Mouse (Mus musculus) heart, adult 2 months (tissue): ENCODE measurements around the gene Atp5f1. TPM values are rescaled to one million over a fixed set of nuclear protein-coding genes. Genes with fewer than 3 reads are reported as not detected.

Experiments
- DNase-seq, 2 experiments: peaks; one replicate each; pipeline ENCODE4 v3.0.0; 2021
- H3K27ac ChIP-seq: fragments of 200-600 bp; 2 replicates; pipeline ENCODE4 v1.8.1; 2022
- H3K27me3 ChIP-seq: fragments of 200-500 bp; 2 replicates; pipeline ENCODE4 v1.6.1; 2012; ENCODE audit warnings: mild to moderate bottlenecking, low read length, inconsistent platforms, mixed read lengths; ENCODE audit not compliant: control insufficient read depth, insufficient read depth
- H3K36me3 ChIP-seq: fragments of 200-500 bp; 2 replicates; pipeline ENCODE4 v1.6.1; 2012; ENCODE audit warnings: low read length, inconsistent platforms; ENCODE audit not compliant: control insufficient read depth, insufficient read depth
- H3K4me1 ChIP-seq: fragments of 200-500 bp; 2 replicates; pipeline ENCODE4 v1.6.1; 2011; ENCODE audit warnings: low read length; ENCODE audit not compliant: control insufficient read depth, insufficient read depth
- H3K4me3 ChIP-seq: fragments of 200-600 bp; 2 replicates; pipeline ENCODE4 v1.8.1; 2022
- H3K79me2 ChIP-seq: fragments of 200-500 bp; replicated peaks from 2 replicates; pipeline ENCODE4 v1.6.1; 2012; ENCODE audit warnings: mild to moderate bottlenecking, inconsistent platforms, low read length, moderate library complexity, mixed read lengths; ENCODE audit not compliant: control insufficient read depth, insufficient read depth
- H3K9ac ChIP-seq: fragments of 200-500 bp; 2 replicates; pipeline ENCODE4 v1.6.1; 2012; ENCODE audit warnings: low read depth, mild to moderate bottlenecking, control low read depth, inconsistent platforms, low read length, mixed read lengths
- CTCF ChIP-seq: fragments of 200-600 bp; IDR thresholded peaks from 2 replicates; pipeline ENCODE4 v1.8.1; 2022; ENCODE audit warnings: antibody characterized with exemption, mild to moderate bottlenecking, moderate library complexity
- EP300 ChIP-seq: fragments of 200-500 bp; IDR thresholded peaks from 2 replicates; pipeline ENCODE4 v1.6.1; 2011; ENCODE audit warnings: low read depth, low read length, control low read depth; ENCODE audit not compliant: insufficient read depth
- POLR2A ChIP-seq: fragments of 200-500 bp; IDR thresholded peaks from 2 replicates; pipeline ENCODE4 v1.6.1; 2011; ENCODE audit warnings: mild to moderate bottlenecking, low read depth, low read length, control low read depth; ENCODE audit not compliant: insufficient read depth
- WGBS: fragments of 180-500 bp; shearing (Covaris S2); methylation state at CpG from one replicate; pipeline ENCODE4 v1.1.7; 2018; 5-methylcytosine and 5-hydroxymethylcytosine counted together
- intact Hi-C: fragments of 180-260 bp; cut with DNase I; formaldehyde crosslinking; loops from one replicate; pipeline ENCODE4 v1.15.1; 2025
- polyA plus RNA-seq: library from polyadenylated mRNA; depleted of rRNA; stranded (reverse); fragments of >200 nt; gene quantifications from 2 replicates; pipeline ENCODE4 v1.2.3, GENCODE M21; 2012
- total RNA-seq, 2 experiments: library from RNA; stranded (reverse); gene quantifications; 2 replicates each; pipeline ENCODE4 v1.2.3; 2021

Gene Atp5f1
- total and polyA plus RNA-seq, 3 experiments: 478 to 1,219 (median 1,076) TPM

GRCm38 (mm10) chr3:105959585-105959984 is 314 bp downstream of the Atp5f1 start:
- peak overlapping the region; percentile 78 for H3K4me3 ChIP-seq
- H3K27me3 ChIP-seq: no peaks in the 10 kb centered on the region
- DNase-seq: no peak
- H3K79me2 ChIP-seq: peaks cover 4% of the 10 kb centered on the region
- intact Hi-C loops: loop anchor here (5.0 kb wide), 1 partner anchor 272 kb away; the partner anchor contains the start of gene Ddx20
- peak overlapping the region; percentile 77 for H3K27ac ChIP-seq
- peaks cover 31% of the 10 kb centered on the region for H3K36me3 ChIP-seq
- H3K4me1 ChIP-seq: peaks cover 5% of the 10 kb centered on the region
- peak overlapping the region; percentile 84 for H3K9ac ChIP-seq
- under 1% methylated on average over 26 of the region's 26 CpGs for WGBS
- no peak for TF ChIP-seq CTCF
- TF ChIP-seq POLR2A: no peak
- TF ChIP-seq EP300: no peak

GRCm38 (mm10) chr3:105958974-105959580 is 822 bp downstream of the Atp5f1 start, which contains the start of gene Wdr77:
Wdr77 (plus strand) TSS chr3:105959369.
- DNase-seq: peak; percentile 96
- H3K4me1 ChIP-seq: peaks cover 5% of the 10 kb centered on the region
- intact Hi-C loops: loop anchor here (5.0 kb wide), 1 partner anchor 272 kb away; the partner anchor contains the start of gene Ddx20
- H3K9ac ChIP-seq: peak within 1 kb of the TSS; percentile 96
- H3K36me3 ChIP-seq: peaks cover 36% of the 10 kb centered on the region
- no peaks in the 10 kb centered on the region for H3K27me3 ChIP-seq
- H3K4me3 ChIP-seq: peak within 1 kb of the TSS; percentile 78
- peaks cover 4% of the 10 kb centered on the region for H3K79me2 ChIP-seq
- peak within 1 kb of the TSS; percentile 95 for H3K27ac ChIP-seq
- WGBS: under 1% methylated on average over 52 of the region's 52 CpGs
- TF ChIP-seq CTCF (no peak), POLR2A (peak; percentile 98), EP300 (0 out of 2 replicates have a peak, but pooled peaks have one; percentile 79)

- intact Hi-C loops: loop anchor here (5.0 kb wide), 1 partner anchor 271 kb away; the partner anchor contains the start of gene Ddx20
- Histone ChIP-seq H3K79me2 (peaks cover 4% of the 10 kb centered on the region), H3K4me1 (peaks cover 5% of the 10 kb centered on the region), H3K9ac (peak overlapping the region; percentile 96), H3K36me3 (peaks cover 39% of the 10 kb centered on the region), H3K27ac (peak overlapping the region; percentile 95), H3K4me3 (peak overlapping the region; percentile 78), H3K27me3 (no peaks in the 10 kb centered on the region)
- no peak for DNase-seq
- 15% methylated on average over 5 of the region's 5 CpGs for whole genome bisulfite sequencing
- TF ChIP-seq EP300: no peak
These were observed 1.7 kb downstream of the Atp5f1 start for GRCm38 (mm10) chr3:105958204-105958603.

DNA sequence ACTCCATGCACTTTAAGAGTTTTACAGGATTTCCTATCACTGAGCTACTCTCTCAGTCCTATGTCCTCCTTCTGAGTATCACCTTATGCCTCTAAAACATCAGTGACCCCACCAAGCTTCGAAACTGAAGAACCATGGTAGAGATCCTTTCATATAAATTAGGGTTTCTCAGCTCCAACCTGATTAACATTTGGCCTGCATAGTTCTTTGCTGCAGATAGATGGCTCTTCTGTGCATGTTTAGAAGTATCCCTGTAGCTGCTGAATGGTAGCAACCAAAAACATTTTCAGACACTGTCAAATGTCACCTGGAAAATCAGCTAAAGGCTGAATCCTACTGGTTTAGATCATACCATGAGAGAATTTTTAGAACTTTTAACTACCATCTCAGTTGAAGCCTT is 2.7 kb downstream of the Atp5f1 start:
- no peaks in the 10 kb centered on the region for H3K27me3 ChIP-seq
- TF ChIP-seq CTCF: peak; percentile 38
- no peak for TF ChIP-seq EP300
- H3K4me1 ChIP-seq: peaks cover 5% of the 10 kb centered on the region
- peaks cover 46% of the 10 kb centered on the region for H3K36me3 ChIP-seq
- peak overlapping the region; percentile 95 for H3K27ac ChIP-seq
- H3K9ac ChIP-seq: no peak overlapping the region
- H3K4me3 ChIP-seq: peak overlapping the region; percentile 78
- DNase-seq: no peak
- H3K79me2 ChIP-seq: peaks cover 4% of the 10 kb centered on the region
- intact Hi-C loops: loop anchor here (5.0 kb wide), 1 partner anchor 270 kb away; the partner anchor contains the start of gene Ddx20
- WGBS: 76% methylated on average over 1 of the region's 1 CpGs

DNA sequence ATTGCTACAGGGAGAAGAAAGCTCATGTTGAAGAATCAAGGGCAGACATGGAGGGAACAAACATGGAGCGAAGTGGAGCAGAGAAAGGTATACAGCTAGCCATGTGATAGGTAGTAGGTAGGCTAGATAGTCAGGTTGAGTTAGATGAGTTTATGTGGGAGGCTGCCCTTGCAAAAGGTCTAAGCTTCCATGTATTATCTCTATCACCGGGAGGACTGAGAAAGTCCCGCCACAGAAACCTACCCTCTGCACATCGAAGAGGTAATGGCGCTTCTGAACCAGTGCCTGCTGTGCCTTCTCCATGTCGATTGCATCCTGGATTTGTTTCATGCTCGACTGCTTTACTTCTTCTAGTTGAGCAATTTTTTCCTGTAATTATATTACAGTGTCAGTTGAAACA is 8.6 kb downstream of the Atp5f1 start:
- H3K79me2 ChIP-seq: 0 out of 2 replicates have a peak, but pooled peaks cover 2% of the 10 kb centered on the region
- TF ChIP-seq EP300 (no peak), POLR2A (no peak), CTCF (no peak)
- H3K27ac ChIP-seq: no peak overlapping the region
- no peaks in the 10 kb centered on the region for H3K27me3 ChIP-seq
- H3K4me3 ChIP-seq: no peak overlapping the region
- H3K36me3 ChIP-seq: peaks cover 61% of the 10 kb centered on the region
- WGBS: 93% methylated on average over 7 of the region's 7 CpGs
- H3K4me1 ChIP-seq: no peaks in the 10 kb centered on the region
- DNase-seq: no peak
- H3K9ac ChIP-seq: no peak overlapping the region
- intact Hi-C loops: no loop called here

- Histone ChIP-seq H3K27ac (no peak overlapping the region), H3K27me3 (no peaks in the 10 kb centered on the region), H3K4me3 (no peak overlapping the region), H3K36me3 (peaks cover under 1% of the 10 kb centered on the region), H3K79me2 (no peaks in the 10 kb centered on the region), H3K9ac (no peak overlapping the region), H3K4me1 (peaks cover 3% of the 10 kb centered on the region)
- intact Hi-C loops: no loop called here
- no peak for TF ChIP-seq CTCF
- TF ChIP-seq POLR2A: no peak
- no peak for TF ChIP-seq EP300
- WGBS: 72% methylated on average over 4 of the region's 4 CpGs
- no peak for DNase-seq
These were observed 23.8 kb downstream of the Atp5f1 start for GRCm38 (mm10) chr3:105936111-105936510.
